Mouse (Mus musculus): ENCODE measurements around the gene Heatr4.
"Not testable (repeated sequence)": the region's sequence is repeated elsewhere in the genome, so short reads cannot be mapped to it uniquely, and the experiment has no call there.

The Heatr4 gene

DNA sequence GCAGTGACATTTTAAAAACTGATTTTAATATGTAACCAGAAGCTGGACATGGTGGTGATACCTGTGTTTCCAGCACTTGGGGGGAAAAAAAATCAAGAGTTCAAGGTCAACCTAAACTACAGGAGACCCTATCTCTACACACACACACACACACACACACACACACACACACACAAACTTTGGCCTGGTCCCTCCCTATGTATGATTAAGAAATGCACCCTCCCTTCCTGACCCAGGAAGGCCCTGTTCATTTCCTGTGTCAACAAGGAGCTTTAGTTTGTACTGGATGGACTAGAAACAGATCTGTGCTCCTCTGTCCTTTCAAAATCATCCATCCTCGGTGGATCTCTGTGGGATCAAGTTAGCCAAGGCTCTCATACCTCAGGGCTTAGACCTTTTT, 46.1 kb downstream of the Heatr4 start:
- not testable (repeated sequence) for DNase-seq (ENCODE audit: low spot score)

DNA sequence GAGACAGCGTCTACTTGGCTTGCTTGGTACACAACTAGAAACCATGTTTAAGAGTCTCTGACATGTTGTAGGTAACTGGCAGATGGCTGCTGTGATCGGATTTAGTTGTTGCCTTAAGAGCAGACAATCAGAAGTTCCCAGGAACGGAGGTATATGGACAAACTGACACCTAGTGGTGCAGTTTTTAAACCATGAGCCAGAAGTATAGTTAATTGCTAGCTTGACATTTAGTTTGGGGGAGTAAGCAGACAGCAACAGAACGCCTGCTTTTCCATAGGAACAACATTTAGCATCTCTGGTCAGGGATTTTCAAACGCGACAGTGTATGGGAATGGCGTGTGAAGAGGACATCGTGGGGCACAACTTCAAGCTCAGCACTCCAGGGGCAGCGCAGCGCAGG, 47.1 kb downstream of the Heatr4 start:
- no peak for DNase-seq (ENCODE audit: low spot score)

DNA sequence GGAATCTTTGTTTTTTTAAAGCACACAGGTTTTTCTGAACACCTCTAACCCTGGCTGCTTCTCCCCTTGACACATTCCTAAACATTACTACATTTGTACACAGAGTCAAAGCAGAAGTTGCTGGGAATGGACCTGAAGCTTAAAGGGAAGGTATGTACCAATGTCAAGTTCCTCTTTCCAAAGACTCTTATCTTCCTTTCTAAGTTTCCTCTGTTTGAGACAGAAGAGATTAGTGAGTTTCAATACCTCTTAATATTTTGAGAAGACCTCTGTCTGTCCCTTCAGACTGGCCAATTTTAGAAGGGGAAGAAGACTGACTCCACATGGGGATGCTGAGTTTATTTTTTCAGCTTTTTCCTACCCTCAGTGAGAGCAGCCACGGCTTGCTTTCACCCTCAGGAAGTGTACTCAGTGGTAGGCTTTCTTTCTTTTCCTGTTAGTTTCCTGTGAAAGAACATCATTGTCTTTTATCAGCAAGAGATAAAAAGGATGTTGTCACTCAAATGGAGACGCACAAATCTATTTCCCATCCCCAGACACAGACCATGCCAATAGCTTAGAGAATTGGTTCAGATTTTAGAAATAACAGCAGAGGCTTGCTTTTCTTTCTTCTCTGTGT, 55.4 kb downstream of the Heatr4 start:
- DNase-seq (ENCODE audit: low spot score) = no peak

DNA sequence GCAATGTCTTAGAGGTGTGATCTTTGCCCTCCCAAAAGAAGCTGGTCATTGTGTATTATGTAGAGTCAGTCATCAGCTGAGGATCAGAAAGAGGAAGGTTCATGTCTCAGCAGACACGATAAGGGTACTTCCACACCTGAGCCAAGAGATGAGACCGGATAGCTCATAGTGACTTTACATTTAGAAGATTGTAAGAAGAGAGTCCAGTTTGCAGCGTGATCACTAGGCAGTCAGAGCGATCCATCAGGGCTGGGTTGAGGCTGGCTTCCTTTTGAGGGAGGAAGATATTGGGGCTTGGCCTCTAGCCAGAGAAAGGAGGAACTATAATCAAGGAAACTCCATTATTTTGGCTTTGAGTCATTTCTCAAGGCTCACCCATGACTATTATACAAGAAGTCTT, 56.9 kb downstream of the Heatr4 start:
- no peak for DNase-seq (ENCODE audit: low spot score)

DNA sequence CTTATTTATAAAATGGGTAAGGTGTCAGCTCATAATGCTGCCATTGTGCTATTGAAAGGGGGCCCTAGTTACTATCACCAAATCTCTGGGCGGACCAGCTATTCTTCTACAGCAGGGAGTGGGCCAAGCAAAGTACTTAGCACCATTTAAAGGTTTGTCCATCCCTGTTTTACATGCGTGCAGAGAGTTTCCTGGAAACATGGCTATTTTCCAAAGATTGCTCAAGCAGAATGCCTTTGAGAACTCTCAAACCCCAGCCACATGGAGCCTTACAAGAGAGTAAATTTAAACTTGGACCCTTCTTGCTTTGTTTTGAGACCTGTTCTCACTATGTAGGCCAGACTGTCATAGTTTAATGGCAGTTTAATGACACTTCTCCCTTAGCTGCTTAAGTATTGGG, 58.6 kb downstream of the Heatr4 start:
- no peak for DNase-seq (ENCODE audit: low spot score)

DNA sequence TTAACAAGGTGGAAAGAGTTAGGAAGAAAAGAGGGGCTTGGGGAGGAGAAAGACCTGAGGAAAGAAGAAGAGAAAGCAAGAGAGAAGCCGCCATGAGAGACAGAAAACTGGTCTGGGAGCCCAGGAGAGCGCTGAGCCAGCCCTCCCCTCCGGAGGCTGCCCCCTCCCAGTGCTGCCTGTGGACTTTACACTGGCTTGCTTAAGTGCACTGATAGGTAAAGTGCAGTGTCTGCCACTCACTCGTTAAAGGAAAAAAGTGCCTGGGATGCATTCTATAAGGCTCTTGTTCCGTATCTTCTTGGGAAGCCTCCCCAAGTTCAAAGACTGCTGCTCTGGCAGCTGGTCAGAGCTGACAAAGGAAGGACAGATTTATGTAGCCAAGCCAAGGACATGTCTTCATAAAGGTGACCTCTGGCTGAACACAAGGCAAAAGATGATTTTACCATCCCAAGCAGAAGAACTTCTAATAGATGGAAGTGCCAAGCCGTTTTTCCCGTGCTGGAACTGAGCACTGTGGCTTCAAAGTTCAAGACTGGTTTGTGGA, 59.4 kb downstream of the Heatr4 start:
- DNase-seq (ENCODE audit: low spot score) = no peak

DNA sequence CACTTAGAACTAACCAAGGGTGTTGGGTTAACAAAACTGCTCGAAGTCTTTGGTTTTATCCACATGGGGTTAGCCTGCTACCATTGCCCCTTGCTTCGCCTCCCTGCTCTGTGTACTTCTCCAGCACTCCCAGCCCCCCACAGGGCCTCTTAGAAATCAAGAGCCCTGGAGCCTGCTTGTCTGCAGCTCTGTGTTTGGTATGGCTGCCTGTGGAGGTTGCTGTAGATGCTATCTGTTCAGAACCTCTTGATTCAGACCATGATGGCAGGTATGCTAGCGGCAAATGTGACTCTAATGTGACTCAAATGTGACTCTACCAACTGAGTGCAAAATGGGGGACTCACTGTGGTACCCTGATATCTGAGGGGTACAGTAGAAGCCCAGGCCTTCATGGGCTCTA, 60.3 kb downstream of the Heatr4 start:
- DNase-seq (ENCODE audit: low spot score) = no peak

DNA sequence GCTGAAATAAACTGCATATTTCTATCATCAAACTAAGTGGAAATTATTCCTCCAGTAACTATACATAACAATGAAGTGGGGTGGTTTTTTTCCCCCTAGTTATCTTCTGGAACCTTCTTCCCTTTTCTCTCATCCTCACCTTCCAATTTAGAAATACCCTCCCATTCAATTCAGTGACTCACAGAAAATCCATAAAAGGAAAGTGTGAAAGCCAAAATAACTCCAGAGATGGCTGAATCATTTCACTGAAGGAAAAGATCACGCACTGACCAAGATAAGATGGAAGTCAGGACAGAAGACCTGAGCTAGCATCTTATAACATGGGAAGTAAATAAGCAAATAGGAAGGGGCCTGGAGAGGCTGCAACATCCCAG, 61.2 kb downstream of the Heatr4 start:
- DNase-seq (ENCODE audit: low spot score) = no peak

DNA sequence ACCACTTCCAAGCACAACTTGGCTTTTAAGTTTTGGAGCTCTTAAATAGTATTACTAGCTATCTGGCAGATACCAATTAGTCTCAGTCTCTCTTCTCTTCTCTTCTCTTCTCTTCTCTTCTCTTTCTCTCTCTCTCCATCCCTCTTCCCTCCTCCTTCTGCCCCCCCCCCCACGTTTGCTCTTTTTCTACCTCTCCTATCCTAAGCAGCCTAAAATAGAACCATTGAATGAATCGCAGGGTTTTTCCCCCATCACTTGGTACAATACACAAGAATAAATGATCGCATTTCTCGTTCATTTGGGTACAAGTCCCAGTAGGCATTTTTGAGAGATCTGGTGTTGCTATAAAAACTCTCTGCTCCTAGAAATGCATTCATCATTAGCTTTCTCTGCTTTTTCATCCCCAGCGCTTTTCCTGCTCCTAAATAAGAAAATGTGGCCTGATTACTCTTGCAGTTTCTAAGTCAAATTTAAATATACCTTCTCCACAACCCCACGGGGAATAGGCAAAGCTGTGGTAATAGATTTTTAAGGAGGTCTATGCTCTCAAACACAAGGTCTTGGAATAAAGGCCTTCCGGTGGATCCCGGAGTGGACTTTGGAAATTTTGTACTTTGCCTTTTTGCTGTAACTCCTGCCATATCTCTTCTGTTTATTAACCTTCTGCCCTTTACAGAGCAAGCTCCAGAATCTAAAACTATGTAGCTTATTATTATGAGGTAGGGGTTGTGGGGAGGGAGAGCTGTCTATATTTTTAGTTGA, 61.7 kb downstream of the Heatr4 start:
- DNase-seq (ENCODE audit: low spot score) = no peak

DNA sequence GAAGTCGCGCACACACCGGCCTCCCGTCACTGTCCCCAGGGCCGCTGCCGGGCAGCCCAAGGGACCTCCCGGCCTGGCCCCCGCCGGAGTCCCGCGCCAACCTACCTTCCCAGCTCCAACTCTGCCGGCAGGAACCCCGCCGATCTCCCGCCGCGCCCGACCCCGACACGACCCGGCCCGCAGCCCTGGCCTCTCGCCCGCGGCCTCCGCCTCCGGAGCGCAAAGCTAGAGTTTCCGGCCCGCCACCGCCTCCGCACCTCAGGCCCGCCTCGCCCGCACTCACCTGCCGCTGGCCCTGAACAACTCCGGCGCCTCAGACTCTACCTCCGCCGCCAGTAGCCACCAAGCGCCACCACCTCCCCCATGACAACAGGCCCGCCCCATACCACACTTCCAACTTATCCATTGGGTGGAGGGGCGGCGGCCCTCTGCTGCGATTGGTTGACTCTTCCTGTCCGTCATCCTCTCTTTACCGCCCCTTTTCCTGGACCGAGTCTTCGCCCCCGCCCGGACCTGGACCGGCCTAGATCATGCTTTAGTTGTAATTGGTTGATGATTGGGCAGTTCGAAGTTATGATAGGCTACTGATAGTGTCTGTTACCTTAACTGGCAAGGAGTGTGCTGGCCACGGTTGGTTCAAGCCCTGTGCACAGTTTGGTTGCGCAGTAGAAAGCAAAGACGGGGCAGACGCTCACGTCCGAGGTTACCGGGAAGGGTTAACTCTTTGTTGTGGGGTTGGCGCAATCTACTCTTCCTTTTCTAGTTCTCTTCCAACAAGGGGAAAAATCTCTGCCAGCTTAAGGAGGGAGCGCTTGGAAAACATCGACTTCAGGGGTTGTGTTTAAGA, 62.9 kb downstream of the Heatr4 start, which contains the start of gene Numb:
Gene Numb (minus strand): TSS at position 400 of the 847 bp plus-strand sequence.
- peak; percentile 96 for DNase-seq (ENCODE audit: low spot score)

DNA sequence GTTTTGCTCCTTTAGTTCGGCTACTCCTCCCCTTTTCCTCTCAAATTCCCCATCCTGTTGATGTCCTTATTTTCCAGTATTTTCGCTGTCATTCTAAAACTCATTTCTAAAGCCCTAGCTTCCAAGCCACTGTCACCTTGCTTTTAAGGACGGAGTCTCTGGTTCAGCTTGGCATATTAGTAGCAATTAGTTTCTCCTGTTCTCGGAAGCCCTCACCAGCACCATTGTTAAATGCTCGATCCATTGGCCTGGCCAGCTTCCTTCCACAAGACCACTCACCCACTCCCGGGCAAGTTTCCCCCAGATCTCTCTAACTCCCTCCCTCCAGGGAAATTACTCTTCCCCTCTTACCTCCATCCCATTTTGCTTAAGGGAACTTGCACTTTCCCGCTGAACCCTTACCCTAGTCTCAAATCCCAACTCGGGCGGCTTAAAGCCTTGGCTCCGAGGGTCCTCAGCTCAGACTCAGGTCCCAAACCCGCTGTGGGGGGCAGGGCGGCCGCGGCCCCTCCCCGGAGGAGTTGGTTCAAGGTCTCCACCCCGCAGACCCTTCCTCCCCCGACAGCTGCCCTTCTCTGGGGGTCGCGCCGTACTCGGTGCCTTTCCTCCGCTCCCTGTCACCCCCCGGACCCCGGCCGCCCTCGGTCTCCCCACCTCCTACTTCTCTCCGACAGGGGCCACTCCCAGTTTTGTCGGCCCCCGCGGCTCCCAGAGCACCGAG, 63.8 kb downstream of the Heatr4 start:
- DNase-seq (ENCODE audit: low spot score) = peak; percentile 71

DNA sequence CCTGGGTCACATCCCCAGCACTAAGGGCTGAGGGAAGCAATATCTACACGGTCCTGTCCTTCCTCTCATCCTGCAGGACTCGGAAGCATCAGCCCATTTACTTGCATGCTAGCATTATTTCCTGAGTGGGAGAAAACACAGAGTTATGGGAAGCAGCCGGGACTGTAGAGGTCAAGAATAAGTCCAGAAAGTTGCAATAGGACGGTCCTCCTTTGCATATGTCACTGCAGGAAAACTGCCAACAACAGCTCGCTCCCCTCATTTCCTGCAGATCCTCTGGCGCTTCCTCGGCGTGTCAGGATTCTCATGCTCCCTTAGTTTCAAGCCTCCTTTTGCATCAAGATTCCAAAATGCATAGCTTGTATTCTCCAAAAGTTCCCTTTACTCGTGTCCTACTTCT, 67.8 kb downstream of the Heatr4 start:
- DNase-seq (ENCODE audit: low spot score) = no peak

DNA sequence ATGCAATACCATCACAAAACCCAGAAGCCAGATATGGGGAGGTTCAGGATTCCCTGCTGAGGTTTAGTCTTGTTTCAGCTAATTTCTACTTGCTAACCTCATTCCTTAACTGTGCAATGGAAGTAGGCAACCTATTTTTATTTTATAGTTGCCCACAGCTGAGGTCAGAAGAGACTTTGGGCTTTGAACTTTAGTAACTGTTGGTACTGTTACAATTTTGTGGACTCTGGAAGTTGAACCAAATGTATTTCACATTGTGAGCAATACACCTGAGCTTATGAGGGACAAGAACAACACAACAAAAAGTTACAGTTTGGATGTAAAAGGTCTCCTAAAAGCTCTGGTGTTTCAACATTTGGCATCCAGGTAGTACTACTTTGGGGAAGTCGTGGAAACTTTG, 69.9 kb downstream of the Heatr4 start:
- DNase-seq (ENCODE audit: low spot score) = no peak

DNA sequence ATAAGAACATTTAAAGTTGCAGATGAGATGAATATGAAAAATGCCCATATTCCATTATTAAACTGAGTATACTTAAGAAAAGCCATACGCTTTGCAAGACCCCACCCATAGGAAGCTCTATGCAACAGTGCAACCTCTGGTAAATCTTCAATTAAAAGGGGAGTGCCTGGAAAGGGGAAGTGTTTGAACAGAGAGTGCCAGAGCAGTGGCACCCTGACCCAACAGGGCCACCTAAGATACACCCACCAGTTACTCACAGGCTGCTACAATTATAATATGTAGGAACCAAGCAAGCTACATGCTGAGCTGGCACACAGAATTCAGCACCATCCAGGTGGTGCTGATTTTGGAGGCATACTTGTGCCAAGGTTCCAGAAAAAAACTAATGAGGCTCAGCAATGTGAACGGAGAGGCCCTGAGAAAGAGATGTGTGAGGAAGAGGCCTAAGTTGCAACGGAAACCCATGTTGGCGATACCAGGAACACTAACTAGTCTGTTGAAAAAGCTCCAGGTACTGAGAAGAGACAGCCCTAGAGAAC, 70.4 kb downstream of the Heatr4 start:
- DNase-seq (ENCODE audit: low spot score) = no peak

DNA sequence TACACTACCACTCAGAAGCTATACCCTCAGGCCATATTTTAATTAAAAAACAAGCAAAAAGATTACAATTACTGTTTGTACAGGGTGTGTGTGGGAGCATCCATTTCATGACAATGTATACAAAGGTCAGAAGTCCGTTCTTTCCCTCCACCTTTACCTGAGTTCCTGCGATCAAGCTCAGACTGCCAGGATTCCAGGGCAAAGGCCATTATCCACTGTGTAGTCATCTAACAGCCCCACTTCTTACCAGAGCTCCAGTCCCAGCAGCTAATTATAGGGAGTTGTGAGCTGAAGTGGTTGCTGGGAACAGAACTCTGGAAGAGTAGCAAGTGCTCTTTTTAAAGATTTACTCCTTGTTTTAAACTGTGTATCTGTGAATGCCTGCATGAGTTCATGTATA, 74.2 kb downstream of the Heatr4 start:
- no peak for DNase-seq (ENCODE audit: low spot score)

Measured in testis, postnatal 10 days (tissue).